Mouse (Mus musculus): ENCODE results near the gene Unc13a. TPM values are rescaled to one million over a fixed set of nuclear protein-coding genes. Genes with fewer than 3 reads are reported as not detected.

Unc13a gene
- polyA plus RNA-seq, 1 experiment from 2014 or later, result 0.50 TPM

GRCm38 (mm10) chr8:71684701-71685100 lies 13.1 kb upstream of the Unc13a start:
- Histone ChIP-seq H3K4me1 (replicated peaks; ENCODE audit: insufficient read depth, low read length) (peaks cover 18% of the 10 kb centered on the region), H3K4me2 (ENCODE audit: low read length) (no peak overlapping the region), H3K36me3 (ENCODE audit: insufficient read depth, low read length) (no peaks in the 10 kb centered on the region), H3K27ac (no peak overlapping the region), H3K9me3 (replicated peaks; ENCODE audit: low read length) (no peaks in the 10 kb centered on the region), H3K4me3 (replicated peaks; ENCODE audit: low read depth, low read length) (no peak overlapping the region), H3K27me3 (ENCODE audit: insufficient read depth, low read length) (peaks cover 94% of the 10 kb centered on the region), H3K9ac (ENCODE audit: low read depth, low read length) (no peak overlapping the region)
- no peak for ATAC-seq (replicated peaks; ENCODE audit: low FRiP score, low read depth)
- no peak for TF ChIP-seq CTCF (IDR thresholded peaks at IDR 0.05; ENCODE audit: low read depth)
- no peak for DNase-seq (ENCODE audit: low spot score)
- 30% methylated on average over 10 of the region's 10 CpGs for WGBS

DNA sequence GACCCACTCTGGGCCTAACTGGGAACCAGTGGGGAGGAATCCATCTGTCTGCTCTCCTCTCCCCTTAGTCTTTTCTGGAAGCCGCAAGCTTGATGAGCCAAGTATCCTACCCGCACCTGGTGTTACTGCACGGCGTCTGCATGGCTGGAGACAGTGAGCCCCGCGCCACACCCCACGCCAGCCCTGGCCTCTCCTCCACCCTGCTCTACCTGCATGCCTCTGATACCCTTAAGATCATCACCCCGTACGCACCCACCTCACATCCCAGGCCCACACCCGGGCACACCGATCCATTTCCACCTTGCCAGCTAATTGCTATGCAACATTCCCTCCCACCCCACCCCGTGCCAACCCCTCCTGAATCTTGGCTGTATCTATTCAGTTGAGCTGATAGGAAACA lies 11.3 kb upstream of the Unc13a start:
- H3K36me3 ChIP-seq (ENCODE audit: insufficient read depth, low read length), result no peaks in the 10 kb centered on the region
- H3K27me3 ChIP-seq (ENCODE audit: insufficient read depth, low read length), result peaks cover 87% of the 10 kb centered on the region
- H3K4me2 ChIP-seq (ENCODE audit: low read length), result no peak overlapping the region
- DNase-seq (ENCODE audit: low spot score), result no peak
- H3K27ac ChIP-seq, result no peak overlapping the region
- peaks cover 22% of the 10 kb centered on the region for H3K4me1 ChIP-seq (replicated peaks; ENCODE audit: insufficient read depth, low read length)
- H3K9me3 ChIP-seq (replicated peaks; ENCODE audit: low read length), result no peaks in the 10 kb centered on the region
- TF ChIP-seq CTCF (IDR thresholded peaks at IDR 0.05; ENCODE audit: low read depth), result no peak
- no peak overlapping the region for H3K4me3 ChIP-seq (replicated peaks; ENCODE audit: low read depth, low read length)
- ATAC-seq (replicated peaks; ENCODE audit: low FRiP score, low read depth), result no peak
- H3K9ac ChIP-seq (ENCODE audit: low read depth, low read length), result no peak overlapping the region
- WGBS, result 75% methylated on average over 12 of the region's 12 CpGs

DNA sequence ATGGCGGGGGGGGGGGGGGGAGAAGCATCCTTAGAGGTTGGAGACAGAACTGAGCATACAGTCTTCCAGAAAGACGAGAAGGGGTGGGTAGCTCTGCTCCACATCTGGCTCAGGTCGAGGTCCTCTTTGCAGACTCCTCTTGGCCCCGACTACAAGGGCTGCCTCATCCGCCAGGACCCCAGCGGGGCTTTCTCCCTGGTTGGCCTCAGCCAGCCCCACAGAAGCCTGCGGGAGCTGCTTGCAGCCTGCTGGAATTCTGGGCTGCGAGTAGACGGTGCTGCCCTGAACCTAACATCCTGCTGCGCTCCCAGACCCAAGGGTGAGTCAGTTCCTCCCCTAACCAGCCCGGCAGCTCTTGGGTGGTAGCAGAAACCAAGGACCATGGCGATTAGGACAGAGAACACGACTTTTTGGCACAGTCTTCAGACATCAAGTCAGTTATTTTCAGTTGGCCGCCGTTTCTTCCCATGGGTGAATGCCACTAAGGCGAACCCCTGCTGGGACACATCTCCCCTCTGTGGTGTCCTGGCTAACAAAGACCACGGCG lies 9.9 kb upstream of the Unc13a start:
- Histone ChIP-seq H3K4me1 (replicated peaks; ENCODE audit: insufficient read depth, low read length) (peaks cover 19% of the 10 kb centered on the region), H3K27ac (no peak overlapping the region), H3K9me3 (replicated peaks; ENCODE audit: low read length) (no peaks in the 10 kb centered on the region), H3K4me3 (replicated peaks; ENCODE audit: low read depth, low read length) (no peak overlapping the region), H3K9ac (ENCODE audit: low read depth, low read length) (no peak overlapping the region), H3K27me3 (ENCODE audit: insufficient read depth, low read length) (peaks cover 73% of the 10 kb centered on the region), H3K36me3 (ENCODE audit: insufficient read depth, low read length) (no peaks in the 10 kb centered on the region), H3K4me2 (ENCODE audit: low read length) (no peak overlapping the region)
- ATAC-seq (replicated peaks; ENCODE audit: low FRiP score, low read depth) (no peak), DNase-seq (ENCODE audit: low spot score) (no peak)
- no peak for TF ChIP-seq CTCF (IDR thresholded peaks at IDR 0.05; ENCODE audit: low read depth)
- 11% methylated on average over 18 of the region's 18 CpGs for WGBS

GRCm38 (mm10) chr8:71680471-71680870 lies 8.9 kb upstream of the Unc13a start:
- ATAC-seq (replicated peaks; ENCODE audit: low FRiP score, low read depth) (no peak), DNase-seq (ENCODE audit: low spot score) (no peak)
- no peak overlapping the region for H3K9ac ChIP-seq (ENCODE audit: low read depth, low read length)
- peaks cover 63% of the 10 kb centered on the region for H3K27me3 ChIP-seq (ENCODE audit: insufficient read depth, low read length)
- no peaks in the 10 kb centered on the region for H3K9me3 ChIP-seq (replicated peaks; ENCODE audit: low read length)
- 11% methylated on average over 21 of the region's 21 CpGs for WGBS
- peak overlapping the region; percentile 21 for H3K4me2 ChIP-seq (ENCODE audit: low read length)
- peaks cover 12% of the 10 kb centered on the region for H3K4me1 ChIP-seq (replicated peaks; ENCODE audit: insufficient read depth, low read length)
- H3K4me3 ChIP-seq (replicated peaks; ENCODE audit: low read depth, low read length), result no peak overlapping the region
- no peak for TF ChIP-seq CTCF (IDR thresholded peaks at IDR 0.05; ENCODE audit: low read depth)
- no peaks in the 10 kb centered on the region for H3K36me3 ChIP-seq (ENCODE audit: insufficient read depth, low read length)
- H3K27ac ChIP-seq, result no peak overlapping the region

DNA sequence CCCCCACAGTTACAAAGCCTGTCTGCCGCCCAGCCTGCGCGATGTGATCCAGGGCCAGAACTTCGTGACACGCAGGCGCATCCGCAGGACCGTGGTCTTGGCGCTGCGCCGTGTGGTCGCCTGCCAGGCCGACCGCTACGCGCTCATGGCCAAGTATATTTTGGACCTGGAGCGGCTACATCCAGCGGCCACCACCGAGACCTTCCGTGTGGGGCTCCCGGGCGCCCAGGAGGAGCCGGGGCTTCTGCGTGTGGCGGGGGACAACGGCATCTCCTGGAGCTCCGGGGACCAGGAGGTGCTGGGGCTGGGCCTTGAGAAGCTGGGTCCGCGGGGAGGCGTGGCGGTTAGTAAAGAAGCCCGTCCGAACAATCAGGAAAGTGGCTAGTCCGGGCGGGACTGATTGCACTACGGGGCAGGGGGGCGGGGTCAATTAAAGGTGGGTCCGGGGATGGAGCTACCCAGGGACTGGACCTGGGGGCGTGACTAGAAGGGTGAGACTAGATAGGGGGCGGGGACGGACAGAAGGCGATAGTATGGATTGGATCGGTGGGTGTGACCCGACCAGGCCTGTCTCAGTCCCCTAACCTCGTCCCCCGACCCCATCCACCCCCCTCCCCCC lies 8.1 kb upstream of the Unc13a start:
- no peak for TF ChIP-seq CTCF (IDR thresholded peaks at IDR 0.05; ENCODE audit: low read depth)
- peak overlapping the region; percentile 57 for H3K4me2 ChIP-seq (ENCODE audit: low read length)
- no peaks in the 10 kb centered on the region for H3K36me3 ChIP-seq (ENCODE audit: insufficient read depth, low read length)
- DNase-seq (ENCODE audit: low spot score), result no peak
- H3K4me3 ChIP-seq (replicated peaks; ENCODE audit: low read depth, low read length), result peak overlapping the region; percentile 14; the same call in 1 of the 2 replicates
- peaks cover 12% of the 10 kb centered on the region for H3K4me1 ChIP-seq (replicated peaks; ENCODE audit: insufficient read depth, low read length)
- 8% methylated on average over 45 of the region's 46 CpGs for WGBS
- H3K9me3 ChIP-seq (replicated peaks; ENCODE audit: low read length), result no peaks in the 10 kb centered on the region
- no peak overlapping the region for H3K27ac ChIP-seq
- H3K27me3 ChIP-seq (ENCODE audit: insufficient read depth, low read length), result peaks cover 55% of the 10 kb centered on the region
- ATAC-seq (replicated peaks; ENCODE audit: low FRiP score, low read depth), result no peak
- no peak overlapping the region for H3K9ac ChIP-seq (ENCODE audit: low read depth, low read length)

DNA sequence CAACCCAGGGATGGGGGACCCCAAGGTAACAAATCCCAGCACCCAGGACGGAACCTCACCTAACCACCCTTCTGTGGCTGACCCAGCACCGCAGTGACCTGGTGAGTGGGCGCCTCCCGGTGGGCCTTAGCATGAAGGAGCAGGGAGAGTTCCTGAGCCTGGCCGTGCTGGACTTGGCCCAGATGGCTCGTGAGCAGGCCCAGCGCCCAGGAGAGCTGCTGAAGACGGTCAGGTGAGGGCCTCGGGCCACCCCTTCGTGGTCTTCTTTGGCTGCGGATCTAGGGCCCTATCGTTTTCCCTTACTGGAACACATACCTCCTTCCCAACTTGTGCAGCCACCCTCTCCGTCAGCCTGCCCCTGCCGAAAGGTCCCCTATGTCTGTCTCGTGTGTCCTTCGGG lies 7.6 kb upstream of the Unc13a start:
- peak overlapping the region; percentile 14; the same call in 1 of the 2 replicates for H3K4me3 ChIP-seq (replicated peaks; ENCODE audit: low read depth, low read length)
- H3K4me2 ChIP-seq (ENCODE audit: low read length), result peak overlapping the region; percentile 57
- DNase-seq (ENCODE audit: low spot score) (no peak), ATAC-seq (replicated peaks; ENCODE audit: low FRiP score, low read depth) (no peak)
- H3K36me3 ChIP-seq (ENCODE audit: insufficient read depth, low read length), result no peaks in the 10 kb centered on the region
- 28% methylated on average over 16 of the region's 16 CpGs for WGBS
- H3K27ac ChIP-seq, result no peak overlapping the region
- peaks cover 12% of the 10 kb centered on the region for H3K4me1 ChIP-seq (replicated peaks; ENCODE audit: insufficient read depth, low read length)
- H3K27me3 ChIP-seq (ENCODE audit: insufficient read depth, low read length), result peaks cover 50% of the 10 kb centered on the region
- no peaks in the 10 kb centered on the region for H3K9me3 ChIP-seq (replicated peaks; ENCODE audit: low read length)
- TF ChIP-seq CTCF (IDR thresholded peaks at IDR 0.05; ENCODE audit: low read depth), result no peak
- no peak overlapping the region for H3K9ac ChIP-seq (ENCODE audit: low read depth, low read length)

Data from kidney, postnatal 0 days (tissue).